Mouse (Mus musculus) B cell, adult (primary cell): ENCODE data around the gene Gm20489. TPM values are rescaled to one million over a fixed set of nuclear protein-coding genes. Genes with fewer than 3 reads are reported as not detected.

Source experiments
- total RNA-seq: library from RNA; stranded (reverse); gene quantifications from 4 replicates; pipeline ENCODE4 v1.2.4, GENCODE M21; 2023; ENCODE audit not compliant: inconsistent age

The Gm20489 gene
- not detected in 4 replicates for total RNA-seq

GRCm38 (mm10) chrX:101268755-101269124, at the start of gene Gm20489:
Gene Gm20489 (minus strand): TSS chrX:101269023.

GRCm38 (mm10) chrX:101299055-101299454, 30.2 kb upstream of the Gm20489 start, which contains the start of gene Nlgn3:
Gene Nlgn3 (plus strand): TSS chrX:101299168.

GRCm38 (mm10) chrX:101273875-101274738, 5.3 kb upstream of the Gm20489 start, which contains the start of gene Med12:
Gene Med12 (plus strand): TSS chrX:101274030.

GRCm38 (mm10) chrX:101268025-101268754, 633 bp downstream of the Gm20489 start, which contains the start of gene Il2rg:
Gene Il2rg (minus strand): TSS chrX:101268255.

GRCm38 (mm10) chrX:101263892-101264291, 4.9 kb downstream of the Gm20489 start, which contains the start of gene Gm614:
Gene Gm614 (minus strand): TSS chrX:101263992.

GRCm38 (mm10) chrX:101253952-101254729, 14.7 kb downstream of the Gm20489 start, which contains the start of gene Foxo4:
Gene Foxo4 (plus strand): TSS chrX:101254528.

GRCm38 (mm10) chrX:101221834-101222795, 46.7 kb downstream of the Gm20489 start, which contains the start of gene Snx12:
Gene Snx12 (minus strand): TSS chrX:101222563.

Other genes starting within 250 kb of the Gm20489 start
- not detected in 4 replicates for gene Tex11, start 209.4 kb downstream of the Gm20489 start, total RNA-seq
- 0.19 to 0.72 TPM (median 0.51 TPM) in 3 of 4 replicates, not detected in the other for gene Slc7a3, start 183.0 kb downstream of the Gm20489 start, total RNA-seq
- gene Snx12, start 46.5 kb downstream of the Gm20489 start, total RNA-seq = 37.2 to 52.2 TPM (median 44.4 TPM) in 4 replicates
- gene Foxo4, start 14.5 kb downstream of the Gm20489 start, total RNA-seq = 32.6 to 38.5 TPM (median 36.8 TPM) in 4 replicates
- gene Gm614, start 5.0 kb downstream of the Gm20489 start, total RNA-seq = 39.4 to 62.3 TPM (median 56.6 TPM) in 4 replicates
- 552 to 577 TPM (median 561 TPM) in 4 replicates for gene Il2rg, start 768 bp downstream of the Gm20489 start, total RNA-seq
- gene Med12, start 5.0 kb upstream of the Gm20489 start, total RNA-seq = 153 to 180 TPM (median 164 TPM) in 4 replicates
- gene Nlgn3, start 30.1 kb upstream of the Gm20489 start, total RNA-seq = 0.15 to 0.80 TPM (median 0.38 TPM) in 4 replicates
- gene Gjb1, start 107.4 kb upstream of the Gm20489 start, total RNA-seq = not detected in 4 replicates
- gene Zmym3, start 151.8 kb upstream of the Gm20489 start, total RNA-seq = 34.0 to 38.6 TPM (median 36.4 TPM) in 4 replicates
- 196 to 212 TPM (median 205 TPM) in 4 replicates for gene Nono, start 160.3 kb upstream of the Gm20489 start, total RNA-seq
- gene Itgb1bp2, start 180.1 kb upstream of the Gm20489 start, total RNA-seq = 0.75 to 2.2 TPM (median 1.6 TPM) in 4 replicates